Mouse (Mus musculus): ENCODE data around the gene C1qtnf4.

C1qtnf4 gene

DNA sequence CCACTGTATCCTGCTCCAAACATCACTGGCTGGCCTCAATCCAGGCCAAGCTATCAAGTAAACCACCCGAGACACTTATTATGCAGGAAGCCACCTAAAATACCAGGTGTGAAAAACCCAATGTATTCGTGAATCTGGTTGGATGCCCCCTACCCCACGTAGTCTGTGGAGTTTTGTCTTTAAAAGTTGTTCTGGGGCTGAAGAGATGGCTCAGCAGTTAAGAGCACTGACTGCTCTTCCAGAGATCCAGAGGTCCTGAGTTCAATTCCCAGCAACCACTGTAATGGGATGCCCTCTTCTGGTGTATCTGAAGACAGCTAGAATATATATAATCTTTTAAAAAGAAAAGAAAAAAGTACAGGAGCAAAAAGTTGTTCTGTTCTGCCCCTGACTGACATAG lies 52.7 kb downstream of the C1qtnf4 start:
- no peak for DNase-seq

DNA sequence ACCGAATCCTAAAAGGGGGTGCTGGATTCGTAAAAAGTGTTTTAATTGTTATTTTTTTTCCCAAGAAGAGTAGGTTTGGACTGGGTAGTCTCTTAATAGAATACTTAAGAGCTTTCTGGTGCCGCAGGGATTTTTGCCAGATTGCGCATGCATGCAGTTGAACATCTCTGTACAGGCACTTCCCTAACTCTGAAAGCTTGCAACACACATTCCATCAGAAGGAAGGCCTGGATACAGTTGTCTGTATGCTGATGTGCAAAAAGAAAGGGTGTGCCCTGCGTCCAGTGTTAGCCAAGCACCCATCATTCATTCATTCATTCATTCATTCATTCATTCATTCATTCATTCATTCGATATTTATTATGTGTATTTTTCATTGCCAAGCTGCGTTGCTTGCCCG lies 54.1 kb downstream of the C1qtnf4 start:
- peak; percentile 12 to 21 for DNase-seq

Data from lung, adult 18-20 months (tissue).